Mouse (Mus musculus) intestine, embryonic 15.5 days (tissue): ENCODE results near the gene Hps4. TPM values are rescaled to one million over a fixed set of nuclear protein-coding genes. Genes with fewer than 3 reads are reported as not detected.

ENCODE experiments used
- ATAC-seq: fragments of 200-750 bp; cut with Nextera tagmentation; 2 replicates; pipeline ENCODE4 v1.8.0; 2017; ENCODE audit warnings: moderate TSS enrichment, moderate library complexity
- H3K27ac ChIP-seq: fragments of 300-500 bp; sonication (generic); 2 replicates; pipeline ENCODE4 v1.5.1; 2015; ENCODE audit warnings: mild to moderate bottlenecking, inconsistent platforms
- H3K27me3 ChIP-seq: fragments of 300-500 bp; sonication (generic); replicated peaks from 2 replicates; pipeline ENCODE4 v1.6.1; 2015; ENCODE audit warnings: inconsistent platforms
- H3K36me3 ChIP-seq: fragments of 300-500 bp; sonication (generic); 2 replicates; pipeline ENCODE4 v1.6.1; 2015; ENCODE audit warnings: inconsistent platforms
- H3K4me1 ChIP-seq: fragments of 300-500 bp; sonication (generic); replicated peaks from 2 replicates; pipeline ENCODE4 v1.6.1; 2015; ENCODE audit warnings: inconsistent platforms
- H3K4me2 ChIP-seq: fragments of 300-500 bp; sonication (generic); replicated peaks from 2 replicates; pipeline ENCODE4 v1.6.1; 2015; ENCODE audit warnings: mild to moderate bottlenecking, inconsistent platforms
- H3K4me3 ChIP-seq: fragments of 300-500 bp; sonication (generic); replicated peaks from 2 replicates; pipeline ENCODE4 v1.5.1; 2015; ENCODE audit warnings: inconsistent platforms
- H3K9ac ChIP-seq: fragments of 300-500 bp; sonication (generic); 2 replicates; pipeline ENCODE4 v1.6.1; 2015; ENCODE audit warnings: inconsistent platforms
- H3K9me3 ChIP-seq: fragments of 300-500 bp; sonication (generic); 2 replicates; pipeline ENCODE4 v1.6.1; 2016; ENCODE audit warnings: inconsistent platforms
- WGBS: fragments of 180-500 bp; shearing (Covaris S2); methylation state at CpG from one replicate; pipeline ENCODE4 v1.1.7; 2015; 5-methylcytosine and 5-hydroxymethylcytosine counted together
- polyA plus RNA-seq: library from polyadenylated mRNA; unstranded; fragments of >200 nt; fragmentation: Nextera tagmentation; extraction: Ambion mirVana; gene quantifications from 2 replicates; pipeline ENCODE4 v1.2.1, GENCODE M21; 2015

The Hps4 gene
- polyA plus RNA-seq, 1 experiment from 2014 or later: 38.7 TPM

DNA sequence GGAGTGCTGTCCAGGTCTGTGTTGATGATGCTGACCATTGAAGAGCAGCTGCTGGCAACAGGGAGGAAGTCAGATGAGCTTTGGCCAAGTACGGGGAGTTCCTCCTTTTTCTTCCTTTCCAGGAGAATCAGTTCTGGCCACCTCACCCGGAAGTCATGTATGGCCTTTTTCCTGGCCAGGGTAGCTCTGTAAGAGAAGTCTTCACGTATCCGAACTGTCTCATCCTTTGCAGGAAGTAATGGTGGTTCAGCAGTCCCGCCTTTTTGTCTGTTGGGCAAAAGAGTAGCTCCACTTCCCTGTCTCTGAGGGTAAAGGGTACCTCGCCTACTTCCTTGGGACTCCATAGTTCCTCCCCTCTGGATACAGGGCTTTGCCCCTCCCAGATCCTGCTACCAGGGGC, 12.6 kb downstream of the Hps4 start:
- Histone ChIP-seq H3K36me3 (peaks cover 9% of the 10 kb centered on the region), H3K27ac (no peak overlapping the region), H3K4me2 (no peak overlapping the region)

DNA sequence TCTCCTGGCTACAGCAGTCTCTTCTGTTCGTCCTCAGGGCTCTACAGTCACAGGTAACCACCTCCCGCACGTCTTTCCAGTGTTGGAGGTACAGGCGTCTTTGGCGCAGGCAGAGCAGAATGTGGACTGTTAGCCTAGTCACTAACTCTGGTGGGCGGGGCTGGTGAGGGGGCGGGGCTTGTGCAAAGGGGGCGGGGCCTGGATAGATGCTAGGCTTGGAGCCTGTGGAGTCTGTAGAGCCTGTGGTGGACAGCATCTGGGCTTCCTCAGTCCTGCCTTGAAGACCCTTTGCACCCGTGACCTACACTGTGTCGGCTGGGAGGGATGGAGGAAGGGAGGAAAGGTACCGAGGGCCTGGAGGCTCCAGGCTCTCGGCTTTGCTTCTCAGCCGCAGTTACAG, 13.0 kb downstream of the Hps4 start, which contains the start of gene Gm6583:
Gm6583 (minus strand) TSS at position 124 of the 400 bp plus-strand sequence.
- H3K9me3 ChIP-seq: no peaks in the 10 kb centered on the region
- peak; percentile 60; the same call in 1 of the 2 replicates for ATAC-seq
- H3K9ac ChIP-seq: no peak within 1 kb of the TSS
- H3K4me2 ChIP-seq: no peak within 1 kb of the TSS
- no peak within 1 kb of the TSS for H3K4me3 ChIP-seq
- H3K4me1 ChIP-seq: no peaks in the 10 kb centered on the region
- H3K27me3 ChIP-seq: no peaks in the 10 kb centered on the region
- no peak within 1 kb of the TSS for H3K27ac ChIP-seq
- H3K36me3 ChIP-seq: peaks cover 7% of the 10 kb centered on the region; the same call in 1 of the 2 replicates
- 64% methylated on average over 13 of the region's 13 CpGs for WGBS

More for the DNA sequence above, 12.6 kb downstream of the Hps4 start:
- Histone ChIP-seq H3K9ac (no peak overlapping the region), H3K27me3 (no peaks in the 10 kb centered on the region), H3K9me3 (no peaks in the 10 kb centered on the region), H3K4me1 (no peaks in the 10 kb centered on the region), H3K4me3 (no peak overlapping the region)
- 0 out of 2 replicates have a peak, but pooled peaks have one; percentile 11 for ATAC-seq
- 83% methylated on average over 6 of the region's 6 CpGs for WGBS

DNA sequence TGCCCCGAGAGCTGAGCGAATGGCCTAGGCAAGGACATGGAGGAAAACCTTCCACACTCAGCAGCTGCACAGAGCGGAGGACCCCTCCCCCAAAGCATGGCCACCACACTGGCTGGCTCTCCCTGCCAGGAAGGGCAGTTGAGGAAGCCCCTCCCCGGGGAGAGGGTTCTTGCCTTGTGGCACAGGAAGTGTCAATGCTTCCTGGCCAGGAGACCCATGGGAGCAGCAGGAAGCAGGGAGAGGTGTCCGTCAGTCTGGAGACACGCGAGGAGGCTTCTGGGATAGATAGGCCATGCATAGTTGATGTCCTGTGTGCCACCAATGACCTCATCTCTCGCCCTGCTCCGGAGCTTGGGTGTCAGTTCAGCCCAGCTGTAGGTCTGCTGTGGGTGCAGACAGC, 13.4 kb downstream of the Hps4 start:
- 85% methylated on average over 9 of the region's 9 CpGs for WGBS
- no peaks in the 10 kb centered on the region for H3K27me3 ChIP-seq
- H3K9me3 ChIP-seq: no peaks in the 10 kb centered on the region
- no peak for ATAC-seq
- no peak overlapping the region for H3K27ac ChIP-seq
- H3K36me3 ChIP-seq: peaks cover 7% of the 10 kb centered on the region; the same call in 1 of the 2 replicates
- H3K4me3 ChIP-seq: no peak overlapping the region
- H3K9ac ChIP-seq: no peak overlapping the region
- H3K4me2 ChIP-seq: no peak overlapping the region
- H3K4me1 ChIP-seq: no peaks in the 10 kb centered on the region

DNA sequence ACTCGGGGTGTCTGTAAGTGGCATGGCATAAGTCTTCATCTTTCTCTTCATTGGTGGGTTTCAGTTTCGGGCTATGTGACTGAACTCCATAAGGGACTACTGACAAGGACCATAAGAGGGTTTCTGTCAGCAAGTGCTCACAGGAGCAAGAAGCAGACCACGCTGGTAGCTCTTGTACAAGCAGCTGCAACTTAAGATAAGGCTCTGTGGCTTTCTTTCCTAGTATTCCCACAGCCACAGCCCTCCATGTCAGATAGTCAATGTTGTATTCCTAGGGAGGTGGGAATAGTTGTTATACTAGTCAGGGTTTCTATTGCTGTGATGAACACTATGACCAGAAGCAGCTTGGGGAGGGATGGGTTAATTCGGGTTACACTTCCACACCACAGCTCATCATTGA, 16.6 kb downstream of the Hps4 start:
- H3K4me3 ChIP-seq: no peak overlapping the region
- no peak overlapping the region for H3K9ac ChIP-seq
- no peak for ATAC-seq
- H3K27me3 ChIP-seq: no peaks in the 10 kb centered on the region
- H3K4me2 ChIP-seq: no peak overlapping the region
- no peaks in the 10 kb centered on the region for H3K4me1 ChIP-seq
- H3K9me3 ChIP-seq: no peaks in the 10 kb centered on the region
- H3K36me3 ChIP-seq: 0 out of 2 replicates have a peak, but pooled peaks cover 4% of the 10 kb centered on the region
- 86% methylated on average over 4 of the region's 4 CpGs for WGBS
- H3K27ac ChIP-seq: no peak overlapping the region

DNA sequence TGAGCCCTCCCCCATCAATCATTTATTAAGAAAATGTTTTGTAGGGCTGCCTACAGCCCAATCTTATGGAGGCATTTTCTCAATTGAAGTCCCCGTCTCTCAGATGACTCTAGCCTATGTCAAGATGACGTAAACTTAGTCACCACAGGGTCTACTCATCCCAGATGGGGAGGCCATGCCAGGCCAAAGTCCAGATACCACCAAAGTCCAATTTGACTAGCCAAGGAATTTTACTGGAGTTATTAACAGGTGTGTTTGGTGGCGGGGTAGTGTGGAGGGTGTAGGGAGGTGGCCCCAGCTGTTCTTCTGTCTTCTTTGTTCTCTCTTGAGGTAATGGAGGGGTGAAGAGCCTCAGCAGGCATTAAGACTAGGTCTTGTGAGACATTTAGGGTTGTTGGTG, 17.2 kb downstream of the Hps4 start:
- Histone ChIP-seq H3K4me1 (no peaks in the 10 kb centered on the region), H3K4me2 (no peak overlapping the region), H3K4me3 (no peak overlapping the region), H3K27me3 (no peaks in the 10 kb centered on the region), H3K27ac (no peak overlapping the region), H3K9ac (no peak overlapping the region), H3K36me3 (0 out of 2 replicates have a peak, but pooled peaks cover 4% of the 10 kb centered on the region), H3K9me3 (no peaks in the 10 kb centered on the region)
- peak; percentile 42 for ATAC-seq
- WGBS: 82% methylated on average over 3 of the region's 3 CpGs

DNA sequence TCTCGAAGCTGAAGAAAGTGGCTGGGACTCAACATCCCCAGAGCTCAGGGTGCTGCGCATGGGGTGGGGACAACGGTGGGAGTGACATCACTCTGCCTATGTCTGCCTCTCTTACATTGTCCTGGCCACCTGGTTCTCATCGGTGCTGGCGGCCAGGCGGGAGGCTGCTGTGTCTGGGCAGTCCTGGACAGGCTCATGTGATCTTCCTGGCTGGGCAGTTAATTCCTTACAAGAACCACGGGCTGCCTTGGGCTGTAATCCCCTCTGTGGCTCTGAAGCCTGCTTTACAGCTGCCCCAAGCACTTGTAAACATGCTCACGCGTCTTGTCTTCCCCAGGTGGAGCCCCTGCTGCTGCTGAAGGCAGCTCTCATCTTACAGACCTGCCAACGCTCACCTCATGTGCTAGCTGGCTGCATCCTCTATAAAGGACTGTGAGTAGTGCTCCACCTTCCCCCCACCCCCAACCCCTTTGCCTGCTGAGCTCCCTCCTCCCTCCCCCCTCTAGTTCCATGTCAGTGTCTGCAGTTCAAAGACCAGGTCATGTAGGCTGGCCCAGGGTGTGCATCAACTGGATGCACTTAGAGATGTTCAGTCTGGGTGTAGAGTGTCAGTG, 21.4 kb downstream of the Hps4 start:
- Histone ChIP-seq H3K4me3 (no peak overlapping the region), H3K9ac (no peak overlapping the region), H3K9me3 (no peaks in the 10 kb centered on the region), H3K4me2 (no peak overlapping the region), H3K27ac (no peak overlapping the region), H3K4me1 (no peaks in the 10 kb centered on the region), H3K27me3 (no peaks in the 10 kb centered on the region), H3K36me3 (peaks cover 8% of the 10 kb centered on the region)
- ATAC-seq: no peak
- WGBS: 46% methylated on average over 10 of the region's 10 CpGs

DNA sequence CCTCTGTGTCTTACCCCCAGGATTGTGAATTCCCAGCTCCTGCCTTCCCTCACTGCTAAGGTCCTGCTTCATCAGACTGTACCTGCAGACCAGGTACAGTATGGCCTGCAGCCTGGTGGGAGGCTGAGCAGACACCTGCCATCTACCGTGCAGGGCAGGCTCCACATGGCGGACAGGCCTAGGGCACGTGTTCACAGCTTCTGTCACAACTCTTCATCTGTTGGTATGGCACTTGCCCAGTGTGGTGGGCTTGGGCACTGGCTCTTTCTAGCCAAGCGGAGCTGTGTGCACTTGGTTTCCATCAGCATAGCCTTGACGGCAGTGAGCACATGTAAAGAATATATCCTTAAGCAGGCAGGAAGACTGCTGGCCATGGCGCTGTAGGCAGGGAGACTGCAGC, 24.0 kb downstream of the Hps4 start:
- Histone ChIP-seq H3K4me3 (no peak overlapping the region), H3K27me3 (no peaks in the 10 kb centered on the region), H3K4me2 (no peak overlapping the region), H3K4me1 (no peaks in the 10 kb centered on the region), H3K9me3 (no peaks in the 10 kb centered on the region), H3K27ac (no peak overlapping the region), H3K36me3 (peaks cover 24% of the 10 kb centered on the region), H3K9ac (no peak overlapping the region)
- ATAC-seq: no peak
- 93% methylated on average over 6 of the region's 6 CpGs for WGBS

DNA sequence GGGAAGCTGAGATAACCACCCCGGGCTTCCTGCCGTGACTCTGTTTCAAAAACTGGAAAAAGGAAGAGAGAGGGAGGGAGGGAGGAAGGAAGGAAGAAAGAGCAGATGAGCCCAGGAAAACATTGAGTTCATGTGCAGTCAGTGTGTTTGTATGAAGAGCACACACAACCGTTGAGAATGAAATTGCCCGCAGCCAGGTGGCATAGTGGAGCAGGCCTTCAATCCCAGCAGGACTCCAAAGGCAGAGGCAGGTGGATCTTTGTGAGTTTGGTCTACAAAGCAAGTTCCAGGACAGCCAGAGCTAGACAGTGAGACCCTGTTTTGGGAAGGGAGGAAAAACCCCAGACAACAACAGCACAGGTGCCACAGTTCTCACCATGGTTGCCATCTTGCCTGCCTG, 24.5 kb downstream of the Hps4 start:
- no peak for ATAC-seq
- no peak overlapping the region for H3K4me3 ChIP-seq
- 88% methylated on average over 4 of the region's 4 CpGs for WGBS
- H3K4me1 ChIP-seq: no peaks in the 10 kb centered on the region
- no peak overlapping the region for H3K27ac ChIP-seq
- no peak overlapping the region for H3K9ac ChIP-seq
- no peaks in the 10 kb centered on the region for H3K9me3 ChIP-seq
- no peaks in the 10 kb centered on the region for H3K27me3 ChIP-seq
- no peak overlapping the region for H3K4me2 ChIP-seq
- peaks cover 27% of the 10 kb centered on the region for H3K36me3 ChIP-seq

DNA sequence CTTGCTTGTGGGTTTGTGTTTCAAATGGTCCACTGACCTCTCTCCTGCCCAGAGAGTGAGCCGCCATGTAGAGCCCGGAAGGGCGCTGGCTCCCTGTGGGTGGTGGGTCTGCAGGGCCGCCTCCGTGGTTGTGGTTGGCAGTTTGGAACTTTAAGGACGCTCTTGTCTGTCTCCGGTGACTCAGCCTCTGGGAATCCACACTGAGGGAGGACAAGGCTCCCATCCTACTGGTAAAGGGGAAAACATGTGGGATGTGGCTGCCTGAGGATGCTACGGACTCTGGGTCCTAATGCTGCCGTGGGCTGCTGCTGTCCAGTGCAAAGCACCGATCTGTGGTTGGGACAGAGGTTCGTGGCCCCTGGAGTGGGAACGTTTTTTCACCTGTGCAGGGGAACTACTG, 25.0 kb downstream of the Hps4 start:
- Histone ChIP-seq H3K36me3 (peaks cover 27% of the 10 kb centered on the region), H3K4me2 (no peak overlapping the region), H3K27ac (no peak overlapping the region), H3K9ac (no peak overlapping the region), H3K4me3 (no peak overlapping the region), H3K27me3 (no peaks in the 10 kb centered on the region), H3K9me3 (no peaks in the 10 kb centered on the region), H3K4me1 (no peaks in the 10 kb centered on the region)
- WGBS: 89% methylated on average over 12 of the region's 12 CpGs
- no peak for ATAC-seq

DNA sequence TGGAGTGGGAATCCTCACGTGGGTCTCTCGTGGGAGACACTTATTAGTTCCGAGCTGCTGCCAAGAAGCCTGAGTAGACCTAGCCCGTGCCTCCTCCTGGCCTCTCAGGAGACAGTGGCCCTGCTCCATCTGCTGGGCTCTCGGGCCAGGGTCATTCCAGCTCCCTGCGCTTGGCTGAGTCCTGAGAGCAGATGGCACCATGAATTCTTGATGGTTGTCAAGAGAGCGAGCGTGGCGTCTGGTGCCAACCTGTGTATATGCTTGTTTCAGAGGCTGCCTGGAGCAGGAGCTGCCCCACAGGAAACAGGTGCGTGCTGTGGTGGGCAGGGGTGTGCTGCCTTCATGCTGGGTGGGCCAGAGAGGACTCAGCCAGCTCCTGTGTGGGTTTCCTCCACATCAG, 25.8 kb downstream of the Hps4 start:
- Histone ChIP-seq H3K27ac (no peak overlapping the region), H3K4me3 (no peak overlapping the region), H3K4me1 (no peaks in the 10 kb centered on the region), H3K27me3 (no peaks in the 10 kb centered on the region), H3K9me3 (no peaks in the 10 kb centered on the region), H3K36me3 (peaks cover 27% of the 10 kb centered on the region), H3K4me2 (no peak overlapping the region), H3K9ac (no peak overlapping the region)
- no peak for ATAC-seq
- 97% methylated on average over 10 of the region's 10 CpGs for WGBS

DNA sequence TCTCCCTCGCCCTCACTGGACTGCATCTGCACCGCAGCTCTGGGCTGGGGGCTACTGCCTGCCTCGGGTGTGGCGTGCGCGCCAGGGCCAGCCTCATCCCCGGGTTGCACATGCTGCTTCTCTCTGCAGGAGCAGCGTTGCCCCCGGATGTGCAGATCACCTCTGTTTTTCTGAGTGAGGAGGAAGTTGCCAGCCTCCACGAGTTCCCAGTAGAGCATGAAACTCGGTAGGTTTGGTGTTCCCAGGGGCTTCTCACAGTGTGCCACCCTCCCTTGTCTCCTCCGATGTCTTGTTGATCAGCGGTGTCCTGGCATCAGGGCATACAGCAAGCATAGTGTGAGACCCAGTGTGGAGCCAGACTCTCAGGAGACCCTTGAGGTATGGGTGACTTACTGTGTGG, 26.4 kb downstream of the Hps4 start:
- H3K4me1 ChIP-seq: no peaks in the 10 kb centered on the region
- ATAC-seq: no peak
- H3K9me3 ChIP-seq: no peaks in the 10 kb centered on the region
- 93% methylated on average over 13 of the region's 13 CpGs for WGBS
- H3K4me3 ChIP-seq: no peak overlapping the region
- no peak overlapping the region for H3K9ac ChIP-seq
- H3K36me3 ChIP-seq: peaks cover 27% of the 10 kb centered on the region
- H3K27ac ChIP-seq: no peak overlapping the region
- H3K27me3 ChIP-seq: no peaks in the 10 kb centered on the region
- H3K4me2 ChIP-seq: no peak overlapping the region

DNA sequence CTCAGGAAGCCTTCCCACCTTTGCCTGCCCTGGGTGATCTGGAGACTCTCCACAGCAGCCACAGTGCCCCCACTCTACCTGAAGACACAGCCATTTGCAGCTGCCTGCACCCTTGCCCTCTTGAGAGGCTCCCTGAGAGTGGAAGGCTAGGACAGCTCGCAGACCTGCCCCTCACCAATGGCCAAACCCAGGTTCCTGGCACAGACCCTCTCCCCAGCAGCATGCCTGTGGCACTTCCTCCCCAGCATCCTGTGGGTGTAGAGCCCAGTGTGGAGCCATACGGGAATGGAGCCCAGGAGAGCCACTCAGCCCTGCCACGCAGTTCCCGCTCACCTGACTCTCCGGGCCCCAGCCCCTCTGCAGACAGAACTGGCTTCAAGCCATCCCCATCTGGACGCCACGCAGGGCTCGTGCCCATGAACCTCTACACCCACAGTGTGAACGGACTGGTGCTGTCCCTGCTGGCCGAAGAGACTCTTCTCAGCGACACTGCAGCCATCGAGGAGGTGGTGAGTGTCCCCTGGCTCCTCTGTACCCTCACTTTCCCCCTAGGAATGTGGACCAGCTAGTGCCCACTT, 27.4 kb downstream of the Hps4 start:
- no peak for ATAC-seq
- no peak overlapping the region for H3K4me2 ChIP-seq
- no peaks in the 10 kb centered on the region for H3K27me3 ChIP-seq
- H3K36me3 ChIP-seq: peaks cover 33% of the 10 kb centered on the region
- 91% methylated on average over 12 of the region's 12 CpGs for WGBS
- no peak overlapping the region for H3K4me3 ChIP-seq
- no peaks in the 10 kb centered on the region for H3K4me1 ChIP-seq
- H3K9ac ChIP-seq: no peak overlapping the region
- H3K9me3 ChIP-seq: no peaks in the 10 kb centered on the region
- no peak overlapping the region for H3K27ac ChIP-seq

DNA sequence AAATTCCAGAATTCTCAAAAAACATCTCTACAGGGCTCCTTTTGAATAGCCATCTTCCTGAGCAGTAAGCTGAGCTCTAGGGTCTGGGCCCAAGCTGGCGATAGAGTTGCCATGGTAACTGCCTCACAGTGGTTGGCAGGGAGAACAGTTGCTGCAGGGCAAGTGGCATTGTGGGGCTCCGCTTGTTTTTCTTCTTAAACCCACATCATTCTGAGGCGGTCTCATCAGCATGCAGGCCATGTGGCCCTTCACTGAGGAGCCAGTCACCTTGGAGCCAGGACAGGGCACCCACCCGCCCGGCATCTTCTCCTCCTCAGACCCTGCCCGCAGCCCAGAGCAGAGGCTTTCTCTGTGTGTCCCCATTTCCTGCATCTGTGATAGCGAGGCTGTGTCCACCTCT, 29.1 kb downstream of the Hps4 start:
- Histone ChIP-seq H3K9ac (no peak overlapping the region), H3K36me3 (peaks cover 35% of the 10 kb centered on the region), H3K4me2 (no peak overlapping the region), H3K27me3 (no peaks in the 10 kb centered on the region), H3K4me1 (no peaks in the 10 kb centered on the region), H3K27ac (no peak overlapping the region), H3K4me3 (no peak overlapping the region), H3K9me3 (no peaks in the 10 kb centered on the region)
- no peak for ATAC-seq
- WGBS: 76% methylated on average over 7 of the region's 7 CpGs
